Mouse (Mus musculus) heart, postnatal 25 days (tissue): ENCODE results near the gene Ormdl3. TPM values are rescaled to one million over a fixed set of nuclear protein-coding genes. Genes with fewer than 3 reads are reported as not detected.
"Not testable (repeated sequence)": the region's sequence is repeated elsewhere in the genome, so short reads cannot be mapped to it uniquely, and the experiment has no call there.

Experiments
- DNase-seq: peaks from one replicate; pipeline ENCODE4 v3.0.0; 2022; ENCODE audit warnings: low spot score
- intact Hi-C: fragments of 180-260 bp; cut with DNase I; formaldehyde crosslinking; loops from one replicate; pipeline ENCODE4 v1.15.1; 2025
- total RNA-seq, 2 experiments: library from RNA; stranded (reverse); gene quantifications; 2 replicates each; pipeline ENCODE4 v1.2.3; 2021

Ormdl3 gene
- 10 to 100 TPM; 35.6 to 37.8 TPM for total RNA-seq

- DNase-seq = peak; percentile 97
- intact Hi-C loops = no loop called here
Measured at GRCm38 (mm10) chr11:98586892-98587563, at the start of gene Ormdl3. TSS of gene Ormdl3 (minus strand) at chr11:98587368.

- intact Hi-C loops, DNase-seq: not testable (repeated sequence)
Measured at GRCm38 (mm10) chr11:98635312-98635970, 48.3 kb upstream of the Ormdl3 start.

GRCm38 (mm10) chr11:98630646-98631045 lies 43.5 kb upstream of the Ormdl3 start:
- no peak for DNase-seq

GRCm38 (mm10) chr11:98628706-98629105 lies 41.5 kb upstream of the Ormdl3 start:
- intact Hi-C loops = no loop called here
- DNase-seq = no peak

More at GRCm38 (mm10) chr11:98630646-98631045, 43.5 kb upstream of the Ormdl3 start:
- intact Hi-C loops = no loop called here

GRCm38 (mm10) chr11:98625611-98626410 lies 38.6 kb upstream of the Ormdl3 start, which contains the start of the genes Gm12355 and Gsdma3:
TSS of gene Gm12355 (minus strand) at chr11:98625661.
TSS of gene Gsdma3 (plus strand) at chr11:98626360.
- DNase-seq = no peak
- intact Hi-C loops = no loop called here

GRCm38 (mm10) chr11:98624381-98624780 lies 37.2 kb upstream of the Ormdl3 start:
- intact Hi-C loops, DNase-seq: not testable (repeated sequence)

GRCm38 (mm10) chr11:98623981-98624380 lies 36.8 kb upstream of the Ormdl3 start:
- intact Hi-C loops, DNase-seq: not testable (repeated sequence)

GRCm38 (mm10) chr11:98620791-98621190 lies 33.6 kb upstream of the Ormdl3 start:
- DNase-seq = no peak
- intact Hi-C loops = no loop called here

GRCm38 (mm10) chr11:98606763-98607162 lies 19.6 kb upstream of the Ormdl3 start:
- intact Hi-C loops = loop anchor here (5.0 kb wide), 1 partner anchor 51 kb away; no protein-coding TSS in a partner anchor
- DNase-seq = no peak

GRCm38 (mm10) chr11:98604911-98605310 lies 17.7 kb upstream of the Ormdl3 start:
- DNase-seq = not testable (repeated sequence)
- intact Hi-C loops = loop anchor here (5.0 kb wide), 1 partner anchor 52 kb away; no protein-coding TSS in a partner anchor

GRCm38 (mm10) chr11:98603953-98604352 lies 16.8 kb upstream of the Ormdl3 start:
- intact Hi-C loops = no loop called here
- no peak for DNase-seq

- DNase-seq = no peak
- intact Hi-C loops = no loop called here
Measured at GRCm38 (mm10) chr11:98602090-98602690, 15.0 kb upstream of the Ormdl3 start.

- intact Hi-C loops = no loop called here
- DNase-seq = no peak
Measured at GRCm38 (mm10) chr11:98599291-98599690, 12.1 kb upstream of the Ormdl3 start.

- DNase-seq = no peak
- intact Hi-C loops = no loop called here
Measured at GRCm38 (mm10) chr11:98598851-98599290, 11.7 kb upstream of the Ormdl3 start.

GRCm38 (mm10) chr11:98597991-98598390 lies 10.8 kb upstream of the Ormdl3 start, which contains the start of gene Lrrc3c:
TSS of gene Lrrc3c (plus strand) at chr11:98598291.
- intact Hi-C loops = loop anchor here (1.0 kb wide), 1 partner anchor 43 kb away; no protein-coding TSS in a partner anchor

GRCm38 (mm10) chr11:98597363-98597762 lies 10.2 kb upstream of the Ormdl3 start:
- intact Hi-C loops = loop anchor here (1.0 kb wide), 1 partner anchor 42 kb away; no protein-coding TSS in a partner anchor
- no peak for DNase-seq

More at GRCm38 (mm10) chr11:98597991-98598390, 10.8 kb upstream of the Ormdl3 start, which contains the start of gene Lrrc3c:
- no peak for DNase-seq

GRCm38 (mm10) chr11:98595955-98596354 lies 8.8 kb upstream of the Ormdl3 start:
- intact Hi-C loops = no loop called here
- DNase-seq = no peak

GRCm38 (mm10) chr11:98595473-98595872 lies 8.3 kb upstream of the Ormdl3 start:
- DNase-seq = no peak
- intact Hi-C loops = no loop called here

- intact Hi-C loops = no loop called here
- DNase-seq = no peak
Measured at GRCm38 (mm10) chr11:98595021-98595420, 7.9 kb upstream of the Ormdl3 start.
